Mouse (Mus musculus) E14TG2a.4 (cell line): ENCODE data around the gene Mast4.

Source experiments
- H3K27me3 ChIP-seq: 2 replicates; pipeline ENCODE4 v1.6.1; 2014; ENCODE audit warnings: low read length, control low read depth; ENCODE audit not compliant: insufficient read depth
- H3K36me3 ChIP-seq: 2 replicates; pipeline ENCODE4 v1.6.1; 2014; ENCODE audit warnings: low read length, control low read depth; ENCODE audit not compliant: insufficient read depth
- H3K4me1 ChIP-seq: replicated peaks from 2 replicates; pipeline ENCODE4 v1.6.1; 2014; ENCODE audit warnings: low read depth, low read length, control low read depth
- H3K4me3 ChIP-seq: replicated peaks from 2 replicates; pipeline ENCODE4 v1.5.1; 2014; ENCODE audit warnings: mild to moderate bottlenecking, low read length
- H3K9me3 ChIP-seq: 2 replicates; pipeline ENCODE4 v1.6.1; 2014; ENCODE audit warnings: low read length, control low read depth
- CTCF ChIP-seq: conservative IDR thresholded peaks from 2 replicates; pipeline ENCODE4 v1.5.1; 2014; ENCODE audit warnings: low read length
- NANOG ChIP-seq: IDR thresholded peaks from 2 replicates; pipeline ENCODE4 v1.6.1; 2014; ENCODE audit warnings: borderline replicate concordance, low read length, mixed read lengths
- POU5F1 ChIP-seq: IDR thresholded peaks from 2 replicates; pipeline ENCODE4 v1.6.1; 2014; ENCODE audit warnings: low read length, borderline replicate concordance

Gene Mast4

DNA sequence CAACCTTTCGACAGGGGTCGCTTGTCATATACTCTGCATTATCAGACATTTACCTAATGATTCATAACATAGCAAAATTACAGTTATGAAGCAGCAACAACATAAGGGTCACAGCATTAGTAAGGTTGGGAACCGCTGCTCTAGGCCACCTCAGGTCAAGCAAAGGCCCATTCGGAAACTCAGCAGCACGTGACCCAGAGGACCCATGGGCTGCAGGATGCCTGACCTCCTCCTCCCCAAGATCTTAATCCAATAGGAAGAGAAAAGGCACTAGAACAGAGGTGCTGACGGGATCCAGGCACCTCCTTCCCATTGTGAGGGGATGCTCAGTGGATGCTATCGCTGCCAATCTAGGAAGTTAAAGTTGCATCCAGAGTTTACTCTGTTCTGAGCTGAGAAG, 432.2 kb downstream of the Mast4 start:
- Histone ChIP-seq H3K9me3 (no peaks in the 10 kb centered on the region), H3K36me3 (no peaks in the 10 kb centered on the region), H3K4me3 (no peak overlapping the region), H3K4me1 (peaks cover 52% of the 10 kb centered on the region), H3K27me3 (no peaks in the 10 kb centered on the region)
- no peak for TF ChIP-seq POU5F1
- no peak for TF ChIP-seq NANOG
- no peak for TF ChIP-seq CTCF

DNA sequence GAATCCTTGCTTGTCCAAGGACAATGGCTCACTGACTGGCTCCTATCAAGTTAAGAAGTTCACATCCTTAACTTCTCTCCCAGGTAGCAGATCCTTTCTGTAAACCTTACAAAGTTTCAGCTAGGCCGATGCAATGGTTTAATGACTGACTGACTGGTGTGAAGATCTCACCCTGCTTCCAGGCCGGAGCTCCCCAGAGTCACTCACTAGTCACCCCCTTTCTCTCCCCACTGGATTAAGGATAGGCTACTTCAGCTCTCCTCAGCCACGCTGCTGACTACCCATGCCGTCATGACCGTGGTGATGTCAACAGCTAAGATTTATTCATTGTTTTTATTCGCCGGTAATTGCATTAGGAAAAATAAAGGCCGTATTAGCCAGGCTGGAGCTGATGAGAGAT, 433.8 kb downstream of the Mast4 start:
- no peaks in the 10 kb centered on the region for H3K27me3 ChIP-seq
- no peak for TF ChIP-seq NANOG
- no peak for TF ChIP-seq CTCF
- no peak for TF ChIP-seq POU5F1

DNA sequence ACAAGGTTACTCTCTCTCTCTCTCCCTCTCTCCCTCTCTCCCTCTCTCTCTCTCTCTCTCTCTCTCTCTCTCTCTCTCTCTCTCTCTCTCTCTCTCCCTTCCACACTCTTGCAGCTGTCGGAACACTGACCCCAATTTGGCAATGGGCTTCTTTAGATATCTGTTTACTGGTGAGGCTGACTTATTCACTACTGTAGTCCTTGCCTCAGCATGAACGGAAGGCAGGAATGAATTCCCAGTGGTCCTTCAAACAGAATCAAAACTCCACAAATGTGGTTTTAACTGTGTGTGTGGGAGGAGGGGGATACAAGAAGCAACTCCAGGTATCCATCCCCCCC, 434.2 kb downstream of the Mast4 start:
- H3K4me1 ChIP-seq = peaks cover 65% of the 10 kb centered on the region
- no peaks in the 10 kb centered on the region for H3K9me3 ChIP-seq
- TF ChIP-seq POU5F1 (no peak), CTCF (no peak), NANOG (no peak)
- no peaks in the 10 kb centered on the region for H3K27me3 ChIP-seq
- H3K36me3 ChIP-seq = no peaks in the 10 kb centered on the region
- no peak overlapping the region for H3K4me3 ChIP-seq

More for the DNA sequence above, 433.8 kb downstream of the Mast4 start:
- no peak overlapping the region for H3K4me3 ChIP-seq
- peaks cover 64% of the 10 kb centered on the region for H3K4me1 ChIP-seq
- H3K36me3 ChIP-seq = no peaks in the 10 kb centered on the region
- no peaks in the 10 kb centered on the region for H3K9me3 ChIP-seq

DNA sequence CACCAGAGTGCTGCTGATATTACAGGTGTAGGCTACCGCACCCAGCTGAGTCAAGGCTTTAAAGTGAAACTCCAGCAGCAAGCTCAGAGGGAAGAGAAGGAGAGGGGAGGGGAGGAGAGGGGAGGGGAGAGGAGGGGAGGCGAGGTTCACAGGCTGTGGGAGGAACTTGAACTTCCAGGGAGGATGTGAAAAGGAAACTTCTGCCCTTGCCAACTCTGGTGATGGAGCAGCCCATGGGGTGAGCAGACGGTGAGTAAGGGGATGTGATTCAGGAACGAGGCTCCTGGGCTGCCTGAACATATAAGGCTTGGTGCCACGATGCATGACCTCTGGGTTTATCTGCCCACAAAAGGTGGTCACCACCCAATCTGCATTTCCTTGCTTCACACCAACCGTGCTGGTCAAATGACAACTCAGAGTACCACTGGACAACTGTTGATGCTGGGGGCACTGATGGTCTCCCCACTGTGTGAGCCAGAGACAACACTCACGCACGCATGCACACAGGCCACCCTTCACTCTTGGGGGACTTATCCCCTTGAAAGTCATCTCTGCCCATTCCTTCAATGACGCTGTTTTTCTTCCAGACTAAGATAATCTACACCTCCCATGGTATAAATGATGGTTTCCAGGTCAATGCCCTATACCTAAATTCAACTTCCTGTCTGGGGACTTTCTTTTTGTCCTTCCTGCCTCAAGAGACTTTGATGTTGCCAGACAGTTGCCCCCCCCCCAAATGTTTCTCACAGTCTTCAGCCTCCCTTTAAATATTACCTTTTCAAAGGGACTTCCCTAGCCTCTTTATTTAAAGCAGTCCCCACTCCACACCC, 434.8 kb downstream of the Mast4 start:
- no peaks in the 10 kb centered on the region for H3K27me3 ChIP-seq
- peak overlapping the region; percentile 67 for H3K4me3 ChIP-seq
- H3K9me3 ChIP-seq = no peaks in the 10 kb centered on the region
- no peaks in the 10 kb centered on the region for H3K36me3 ChIP-seq
- TF ChIP-seq CTCF = no peak
- H3K4me1 ChIP-seq = peaks cover 69% of the 10 kb centered on the region

DNA sequence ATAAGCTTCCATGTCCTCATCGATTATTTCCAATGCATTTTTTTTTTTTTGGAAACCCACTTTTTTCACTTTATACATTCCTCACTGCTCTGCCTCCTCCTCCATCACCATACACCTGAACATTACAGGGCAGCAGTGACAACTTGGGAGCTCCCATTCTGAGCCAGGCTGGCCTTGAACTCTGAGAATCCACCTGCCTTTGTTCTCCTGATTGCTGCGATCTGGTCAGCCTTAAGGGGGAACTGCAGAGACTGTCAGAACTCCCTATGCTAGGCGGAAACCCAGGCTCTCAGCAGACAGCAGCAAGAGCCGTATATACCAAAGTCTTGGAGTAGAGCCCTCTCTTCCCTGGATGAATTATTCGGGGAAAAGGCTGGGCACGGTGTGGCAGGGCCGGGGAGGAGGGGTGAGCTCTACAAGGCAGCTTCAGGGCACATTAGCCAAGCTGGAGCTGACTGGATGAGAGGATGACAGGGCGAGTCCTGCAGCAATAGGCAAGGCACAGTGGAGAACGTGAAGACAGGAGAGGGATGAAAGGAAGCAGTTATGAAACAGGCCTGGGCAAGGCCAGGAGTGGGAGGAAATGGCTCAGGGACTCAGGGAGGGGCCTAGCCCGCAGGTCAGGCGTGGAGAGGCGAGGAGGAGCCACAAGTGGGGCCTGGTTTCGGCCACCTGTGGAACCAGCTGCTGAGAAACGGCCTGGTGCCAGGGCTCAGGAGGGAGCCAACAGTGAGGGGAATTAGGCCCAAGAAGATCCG, 435.7 kb downstream of the Mast4 start:
- Histone ChIP-seq H3K36me3 (no peaks in the 10 kb centered on the region), H3K27me3 (no peaks in the 10 kb centered on the region), H3K4me3 (peak overlapping the region; percentile 67), H3K9me3 (no peaks in the 10 kb centered on the region), H3K4me1 (peaks cover 73% of the 10 kb centered on the region)
- TF ChIP-seq NANOG = peak; percentile 77; the same call in 1 of the 2 replicates
- TF ChIP-seq CTCF = no peak

DNA sequence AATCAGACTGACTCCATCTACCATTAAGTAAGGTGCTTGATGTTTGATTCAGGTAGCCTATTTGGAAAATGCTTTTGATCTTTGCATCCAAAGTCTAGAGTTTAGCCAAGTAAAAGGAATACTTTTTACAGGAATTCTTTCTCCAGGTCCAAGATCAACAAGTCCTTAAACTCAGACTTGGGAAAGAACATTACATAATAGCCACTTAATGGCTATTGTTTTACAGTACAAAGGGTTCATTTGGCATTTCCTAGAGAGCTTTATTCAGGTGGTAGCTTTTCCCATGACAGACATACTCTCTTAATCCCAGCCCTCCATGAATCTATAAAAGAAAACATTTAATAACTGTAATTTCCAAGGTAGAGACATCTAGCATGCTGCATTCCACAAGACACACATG, 438.0 kb downstream of the Mast4 start:
- peaks cover 75% of the 10 kb centered on the region for H3K4me1 ChIP-seq
- H3K27me3 ChIP-seq = no peaks in the 10 kb centered on the region
- no peak overlapping the region for H3K4me3 ChIP-seq
- no peaks in the 10 kb centered on the region for H3K36me3 ChIP-seq
- TF ChIP-seq NANOG (peak; percentile 45; the same call in 1 of the 2 replicates), CTCF (no peak)
- no peaks in the 10 kb centered on the region for H3K9me3 ChIP-seq

DNA sequence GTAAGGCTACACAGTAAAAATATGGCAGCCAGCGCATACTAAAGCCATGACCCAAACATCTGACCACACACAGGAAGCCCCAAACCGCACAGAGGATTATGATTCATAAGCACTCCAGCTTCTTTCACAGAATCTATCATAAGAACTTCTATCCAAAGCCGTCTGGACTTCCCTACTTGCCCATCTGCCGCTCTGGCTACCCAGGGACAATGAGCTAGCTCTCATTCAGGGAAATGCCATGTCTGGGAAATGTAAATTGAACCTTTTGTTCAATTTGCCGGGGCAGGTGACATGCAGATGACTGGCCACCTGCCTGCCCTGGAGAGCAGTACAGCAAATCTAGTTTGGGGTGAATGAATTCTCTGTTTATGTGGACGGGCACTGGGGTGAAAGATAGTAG, 438.4 kb downstream of the Mast4 start:
- no peak for TF ChIP-seq CTCF
- TF ChIP-seq NANOG = no peak
- H3K36me3 ChIP-seq = no peaks in the 10 kb centered on the region
- no peaks in the 10 kb centered on the region for H3K27me3 ChIP-seq
- no peak overlapping the region for H3K4me3 ChIP-seq
- H3K4me1 ChIP-seq = peaks cover 75% of the 10 kb centered on the region
- no peaks in the 10 kb centered on the region for H3K9me3 ChIP-seq

DNA sequence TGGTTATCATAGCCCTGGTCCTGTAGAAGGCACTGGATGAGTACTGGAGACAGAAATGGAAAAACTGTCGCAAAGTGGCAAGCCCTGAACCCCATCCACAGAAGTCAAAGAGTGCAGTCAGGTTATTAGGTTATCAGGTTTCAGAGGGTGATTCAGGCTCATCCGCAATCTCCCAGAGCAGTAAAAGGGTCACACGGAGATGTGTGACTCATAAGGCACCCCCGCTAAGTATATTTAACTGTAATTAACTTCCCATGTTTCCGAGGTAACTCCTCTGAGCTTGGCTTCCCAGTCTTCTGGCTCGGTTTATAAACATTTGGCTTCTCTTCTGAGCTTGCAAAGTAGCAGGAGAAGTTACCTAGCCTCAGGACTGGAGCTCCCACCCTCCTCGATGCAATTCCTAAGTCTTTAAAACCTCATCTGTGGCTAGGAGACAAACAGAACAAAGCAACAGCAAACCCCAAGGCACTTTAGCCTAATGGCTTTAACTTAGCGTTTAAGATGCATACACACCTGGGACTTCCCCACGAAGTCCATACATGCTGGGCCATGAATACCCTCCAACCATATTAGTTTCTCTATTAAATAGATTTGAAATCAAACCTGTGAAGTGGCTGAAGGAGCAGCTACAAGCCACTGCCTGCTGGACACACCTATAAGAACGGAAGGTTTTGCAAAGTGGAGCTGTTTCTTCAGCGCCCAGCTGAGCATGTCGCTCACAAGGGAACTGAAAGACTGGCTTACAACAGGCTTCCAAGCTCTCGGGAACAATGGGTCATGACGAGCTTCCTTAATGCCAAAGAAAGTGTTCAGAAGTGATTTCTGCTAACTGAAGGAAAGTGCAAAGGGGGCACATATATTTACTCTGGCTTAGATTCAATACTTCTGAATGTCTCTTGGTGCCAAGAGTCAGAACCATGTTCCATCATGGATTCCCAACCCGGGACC, 439.7 kb downstream of the Mast4 start:
- TF ChIP-seq CTCF = no peak
- no peak for TF ChIP-seq POU5F1
- no peak; the same call in 1 of the 2 replicates for TF ChIP-seq NANOG
- no peaks in the 10 kb centered on the region for H3K27me3 ChIP-seq
- peaks cover 71% of the 10 kb centered on the region for H3K4me1 ChIP-seq
- H3K36me3 ChIP-seq = no peaks in the 10 kb centered on the region
- H3K9me3 ChIP-seq = no peaks in the 10 kb centered on the region
- 0 out of 2 replicates have a peak overlapping the region, but pooled peaks have one; percentile 10 for H3K4me3 ChIP-seq
